Mouse (Mus musculus) cortical plate, adult 2 months (tissue): Measurements from ENCODE around the gene Ddx51.

Experiments used
- CTCF ChIP-seq: fragments of 200-500 bp; IDR thresholded peaks from 2 replicates; pipeline ENCODE4 v1.5.1; 2011; ENCODE audit warnings: mild to moderate bottlenecking, control low read depth, low read length; ENCODE audit not compliant: insufficient read depth; ENCODE audit errors: extremely low read depth
- POLR2A ChIP-seq: fragments of 200-500 bp; IDR thresholded peaks from 2 replicates; pipeline ENCODE4 v1.6.1; 2011; ENCODE audit warnings: mild to moderate bottlenecking, low read length, control low read depth; ENCODE audit not compliant: insufficient read depth; ENCODE audit errors: extremely low read depth

GRCm38 (mm10) chr5:110604311-110604710 lies 48.9 kb upstream of the Ddx51 start:
- no peak for TF ChIP-seq CTCF
- no peak for TF ChIP-seq POLR2A
